Mouse (Mus musculus) gastrocnemius, adult 18-20 months (tissue): ENCODE data around the gene Snx21. TPM values are rescaled to one million over a fixed set of nuclear protein-coding genes. Genes with fewer than 3 reads are reported as not detected.
"Not testable (repeated sequence)": the region's sequence is repeated elsewhere in the genome, so short reads cannot be mapped to it uniquely, and the experiment has no call there.

Source experiments
- DNase-seq: peaks from one replicate; pipeline ENCODE4 v3.0.0; 2021; ENCODE audit warnings: low spot score
- total RNA-seq, 2 experiments: library from RNA; stranded (reverse); gene quantifications; 2 replicates each; pipeline ENCODE4 v1.2.3; 2021

Gene Snx21
- total RNA-seq, 2 experiments from 2014 or later, result 20.0 to 24.3 TPM

GRCm38 (mm10) chr2:164792400-164793190, 7.0 kb downstream of the Snx21 start:
- no peak for DNase-seq

- no peak for DNase-seq
These were observed 7.6 kb downstream of the Snx21 start for GRCm38 (mm10) chr2:164793236-164793635.

DNA sequence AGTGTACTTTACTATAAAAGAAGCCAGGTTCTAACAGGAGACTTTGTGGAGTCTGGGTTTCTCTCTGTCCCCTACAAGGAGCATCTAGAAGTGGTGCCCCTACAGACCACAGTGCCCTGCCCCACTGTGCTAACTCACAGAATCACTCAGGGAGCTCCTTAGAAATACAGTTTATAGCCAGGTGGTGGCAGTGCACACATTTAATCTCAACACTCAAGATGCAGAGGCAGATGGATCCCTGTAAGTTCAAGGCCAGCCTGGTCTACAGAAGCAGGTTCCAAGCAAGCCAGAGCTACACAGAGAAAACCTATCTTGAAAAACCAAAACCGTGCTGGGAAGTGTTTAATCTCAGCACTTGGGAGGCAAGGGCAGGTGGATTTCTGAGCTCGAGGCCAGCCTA, 8.1 kb downstream of the Snx21 start:
- no peak for DNase-seq

DNA sequence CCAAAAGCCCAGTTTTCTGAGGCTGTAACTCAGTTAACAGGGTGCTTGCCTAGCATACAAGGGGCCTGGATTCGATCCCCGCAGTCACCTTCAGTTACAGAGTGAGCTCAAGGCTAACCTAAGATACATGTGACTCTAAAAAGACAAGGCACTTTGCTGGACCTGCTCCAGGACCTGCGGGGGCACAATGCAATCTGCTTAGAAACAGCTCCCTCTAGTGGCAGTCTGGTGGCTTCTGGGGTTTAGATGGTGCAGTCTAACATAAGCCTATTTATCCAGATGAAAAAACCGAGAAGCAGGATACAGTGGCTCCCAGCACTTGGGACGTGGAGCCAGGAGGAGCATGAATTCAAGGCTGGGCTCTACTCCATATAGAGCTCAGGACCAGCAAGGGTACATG, 8.7 kb downstream of the Snx21 start:
- peak; percentile 90 for DNase-seq

DNA sequence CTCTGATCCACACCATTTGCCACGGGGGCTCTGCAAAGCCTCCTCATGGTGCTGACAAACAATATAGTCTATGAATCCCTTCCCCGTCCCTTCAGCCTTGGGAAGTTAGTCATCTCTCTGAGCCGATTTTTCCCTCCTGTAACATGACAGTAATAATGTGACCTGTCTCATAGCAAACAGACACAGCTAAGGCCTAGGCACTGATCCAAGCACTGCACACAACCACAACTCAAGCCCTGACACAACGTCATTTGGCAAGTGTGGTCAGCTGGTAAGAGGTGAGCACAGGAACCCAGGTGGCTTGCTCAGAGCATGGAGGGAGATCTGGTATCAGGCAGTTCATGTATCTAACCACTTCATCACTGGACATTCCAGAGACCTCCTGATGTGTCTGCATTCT, 10.2 kb downstream of the Snx21 start:
- DNase-seq, result no peak

- DNase-seq, result not testable (repeated sequence)
These were observed 12.9 kb downstream of the Snx21 start for GRCm38 (mm10) chr2:164798554-164798953.

DNA sequence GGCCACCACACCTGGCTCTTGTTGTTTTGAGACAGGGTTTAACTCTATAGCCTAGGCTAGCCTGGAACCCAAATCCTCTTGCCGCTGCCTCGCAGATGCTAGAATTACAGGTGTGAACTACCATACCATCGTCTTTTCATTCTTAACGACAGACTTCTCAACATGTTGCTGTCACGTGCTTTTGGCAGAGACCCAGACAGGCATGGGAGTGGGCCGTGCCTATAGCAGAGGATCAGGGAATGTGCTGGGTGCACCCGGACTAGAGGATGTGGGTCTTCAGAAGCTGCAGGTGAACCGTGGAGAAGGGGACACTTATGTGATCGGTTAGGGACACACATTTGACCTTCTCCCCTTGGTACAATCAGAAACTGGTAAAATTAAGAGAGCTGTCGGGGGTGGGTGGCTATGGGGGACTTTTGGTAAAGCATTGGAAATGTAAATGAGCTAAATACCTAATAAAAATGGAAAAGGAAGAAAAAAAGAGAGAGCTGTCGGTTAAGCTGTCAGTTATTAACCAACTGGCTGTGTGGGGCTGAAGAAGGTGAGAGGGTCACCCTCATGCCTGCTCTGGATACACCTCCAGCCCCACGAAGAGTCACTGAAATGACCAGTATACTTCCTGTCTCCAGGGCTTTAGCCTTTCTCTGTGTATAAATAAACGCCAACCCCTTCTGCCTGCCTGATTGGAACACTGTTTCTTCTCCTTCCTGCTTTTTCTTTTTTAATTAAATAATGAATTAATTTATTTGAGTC, 14.8 kb downstream of the Snx21 start:
- DNase-seq, result no peak

DNA sequence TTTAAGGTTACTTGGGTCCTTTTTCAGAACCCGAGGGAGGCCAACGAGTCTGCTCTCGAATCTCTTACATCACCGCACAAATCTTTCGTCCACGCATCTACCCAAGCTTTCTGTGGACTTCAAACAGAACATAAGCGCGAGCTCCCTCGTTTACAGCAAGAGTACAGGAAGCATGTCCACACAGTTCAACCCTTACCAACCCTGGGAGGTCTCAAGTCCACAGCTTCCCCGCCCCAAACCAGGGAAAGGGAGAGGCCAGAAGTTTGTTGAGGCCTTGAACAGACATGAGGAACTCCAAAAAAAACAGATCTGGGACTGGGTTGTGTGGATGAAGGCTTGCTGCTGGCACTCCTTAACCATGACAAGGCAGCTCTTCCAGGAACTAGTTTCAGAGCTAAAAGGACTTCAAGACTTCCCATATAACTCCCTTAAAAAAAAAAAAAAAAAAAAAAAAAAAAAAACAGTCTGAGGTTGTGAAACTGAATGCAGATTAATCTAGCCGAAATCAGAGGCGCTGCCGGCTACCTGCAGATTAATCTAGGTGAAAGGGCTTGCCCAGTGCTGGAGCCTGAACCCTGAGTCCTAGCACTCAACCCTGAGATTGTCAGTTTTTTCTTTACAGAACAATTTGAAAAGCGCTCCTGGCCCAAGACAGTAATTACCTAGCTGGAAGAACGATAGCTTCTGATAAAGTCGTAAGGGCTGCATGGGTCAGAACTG, 17.7 kb downstream of the Snx21 start:
- no peak for DNase-seq

DNA sequence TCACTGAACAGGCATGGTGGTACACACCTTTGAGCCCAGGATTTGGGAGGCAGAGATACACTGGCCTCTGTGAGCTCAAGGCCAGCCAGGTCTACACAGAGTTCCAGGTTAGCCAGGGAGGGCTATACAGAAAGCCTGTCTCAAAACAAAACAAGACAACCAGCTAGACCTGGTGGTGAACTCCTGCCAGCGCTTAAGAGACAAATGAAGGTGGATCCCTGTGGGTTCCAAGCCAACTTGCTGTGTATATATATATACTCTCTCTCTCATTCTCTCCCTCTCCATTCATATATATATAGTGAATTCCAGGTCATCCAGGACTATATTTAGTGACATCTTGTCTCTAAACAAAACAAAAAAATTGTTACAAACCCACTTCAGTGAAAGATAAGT, 18.3 kb downstream of the Snx21 start:
- no peak for DNase-seq

DNA sequence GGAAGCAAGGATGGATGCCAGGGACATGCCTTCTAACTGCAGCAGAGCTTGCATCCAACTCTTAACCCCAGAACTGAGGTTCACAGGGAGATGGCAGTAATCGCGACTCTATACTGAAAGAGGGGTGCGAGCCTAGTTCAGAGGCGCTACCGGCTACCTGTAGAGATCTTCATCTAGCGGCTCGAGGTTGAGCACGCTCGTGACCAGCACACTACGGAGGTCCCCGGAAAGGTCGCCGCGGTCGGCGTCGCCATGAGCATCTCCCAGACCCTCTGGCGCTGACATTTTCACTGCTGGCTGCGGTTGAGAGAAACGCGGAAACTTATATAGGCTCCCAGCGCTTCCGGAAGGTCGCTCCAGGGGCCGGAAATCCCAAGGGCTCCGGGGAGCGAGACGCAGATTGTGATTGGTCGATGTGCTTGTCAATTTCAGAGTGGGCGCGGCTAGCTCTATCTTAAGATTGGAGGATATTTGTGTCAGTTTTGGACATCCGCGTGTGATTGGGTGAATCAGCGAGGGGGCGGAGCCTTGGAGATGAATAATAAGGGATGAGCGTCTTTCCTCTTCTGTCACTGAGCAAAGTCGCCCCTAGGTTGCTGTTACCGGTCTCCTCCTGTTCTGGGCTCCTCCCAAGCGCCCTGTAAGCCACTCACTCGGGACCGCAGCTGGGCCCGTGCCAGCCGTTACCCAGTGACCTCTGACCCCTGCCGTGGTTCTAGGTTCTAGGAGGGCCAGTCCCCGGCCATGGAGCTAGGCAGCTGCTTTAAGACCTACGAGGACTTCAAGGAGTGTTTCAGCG, 19.1 kb downstream of the Snx21 start, which contains the start of the genes Acot8 and Zswim3:
TSS of gene Acot8 (minus strand) at position 350 of the 799 bp plus-strand sequence.
TSS of gene Zswim3 (plus strand) at position 566 of the 799 bp plus-strand sequence.
- DNase-seq, result peak; percentile 99

DNA sequence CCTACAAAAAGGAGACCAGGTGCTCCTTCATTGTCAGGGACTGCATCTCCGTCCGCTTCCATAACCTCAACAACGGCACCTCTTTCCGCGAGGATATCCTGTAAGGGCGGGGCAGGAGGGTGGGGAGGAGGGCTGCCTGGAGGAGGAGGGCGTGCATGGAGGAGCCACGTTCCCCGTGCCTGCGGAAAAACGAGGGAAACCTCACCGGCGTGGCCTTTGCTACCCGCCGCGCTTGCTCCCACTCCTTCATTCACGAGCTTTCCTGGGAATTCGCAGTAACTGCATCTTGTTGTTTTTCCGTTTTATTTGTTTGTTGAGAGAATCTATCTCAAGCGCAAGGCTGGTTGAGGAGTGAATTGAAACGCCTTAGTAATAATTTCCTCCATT, 19.7 kb downstream of the Snx21 start:
- DNase-seq, result no peak

DNA sequence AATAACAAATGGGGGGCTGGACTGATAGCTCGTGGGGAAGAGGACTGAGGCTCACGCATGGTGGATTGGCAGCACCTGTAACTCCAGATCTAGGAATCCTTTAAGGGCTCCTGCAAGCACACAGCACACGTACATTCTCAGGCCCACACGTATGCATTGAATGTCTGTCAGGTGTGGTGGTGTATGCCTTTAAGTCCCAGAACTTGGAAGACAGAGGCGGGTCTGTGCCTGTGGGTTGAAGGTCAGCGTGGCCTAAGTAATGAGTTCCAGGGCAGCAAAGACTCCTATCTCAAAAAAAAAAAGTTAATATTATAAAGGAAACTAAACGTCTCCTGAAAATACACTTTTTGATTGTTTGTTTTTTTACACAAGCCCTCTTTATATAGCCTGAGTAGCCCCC, 21.0 kb downstream of the Snx21 start:
- no peak for DNase-seq

GRCm38 (mm10) chr2:164813557-164813956, 27.9 kb downstream of the Snx21 start:
- DNase-seq, result no peak

DNA sequence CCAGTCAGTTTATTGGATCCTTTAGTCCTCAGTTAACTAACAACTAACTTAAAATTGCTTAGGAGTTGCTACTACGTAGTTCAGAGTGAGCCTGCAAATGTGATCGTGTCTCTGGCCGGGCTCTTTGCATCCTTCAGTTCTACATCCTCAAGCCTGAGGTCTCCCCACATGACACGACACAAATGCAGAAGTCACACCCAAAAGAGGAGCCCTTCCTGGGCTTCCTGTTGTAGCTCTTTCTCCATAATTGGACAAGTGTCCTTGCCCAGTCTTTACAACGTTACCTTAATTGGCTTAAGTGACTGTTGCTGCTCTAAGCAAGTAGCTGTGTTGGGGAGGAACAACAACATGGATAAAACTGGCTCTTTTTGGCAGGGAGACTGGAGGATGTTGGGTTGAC, 29.7 kb downstream of the Snx21 start:
- no peak for DNase-seq

GRCm38 (mm10) chr2:164815821-164816220, 30.2 kb downstream of the Snx21 start:
- no peak for DNase-seq

- no peak for DNase-seq
These were observed 31.6 kb downstream of the Snx21 start for GRCm38 (mm10) chr2:164817206-164817605.

DNA sequence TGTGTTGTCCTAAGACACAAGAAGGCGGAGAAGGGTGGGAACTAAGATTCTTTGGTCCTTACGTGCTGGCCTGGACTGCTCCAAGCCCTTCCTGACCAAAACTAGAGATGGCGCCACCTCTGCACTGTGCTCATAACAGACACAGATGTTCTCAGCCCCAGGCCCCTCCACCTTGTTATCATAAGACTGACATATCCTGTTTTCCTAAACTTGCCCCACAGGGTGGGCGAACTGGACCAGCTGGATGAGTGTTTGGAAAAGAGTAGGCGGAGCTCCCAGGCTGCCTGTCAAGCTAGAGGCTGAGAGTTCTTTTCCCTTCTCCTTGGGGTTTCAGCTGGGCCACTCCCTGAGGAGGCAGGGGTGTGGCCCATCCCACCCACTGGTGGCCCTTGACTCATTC, 32.1 kb downstream of the Snx21 start:
- no peak for DNase-seq

GRCm38 (mm10) chr2:164821060-164821459, 35.4 kb downstream of the Snx21 start:
- DNase-seq, result no peak

GRCm38 (mm10) chr2:164822636-164823165, 37.1 kb downstream of the Snx21 start, which contains the start of gene Zswim1:
Gene Zswim1, plus strand, starts transcription at chr2:164822686.
- DNase-seq, result peak; percentile 100

GRCm38 (mm10) chr2:164823181-164823585, 37.6 kb downstream of the Snx21 start:
- DNase-seq, result no peak

DNA sequence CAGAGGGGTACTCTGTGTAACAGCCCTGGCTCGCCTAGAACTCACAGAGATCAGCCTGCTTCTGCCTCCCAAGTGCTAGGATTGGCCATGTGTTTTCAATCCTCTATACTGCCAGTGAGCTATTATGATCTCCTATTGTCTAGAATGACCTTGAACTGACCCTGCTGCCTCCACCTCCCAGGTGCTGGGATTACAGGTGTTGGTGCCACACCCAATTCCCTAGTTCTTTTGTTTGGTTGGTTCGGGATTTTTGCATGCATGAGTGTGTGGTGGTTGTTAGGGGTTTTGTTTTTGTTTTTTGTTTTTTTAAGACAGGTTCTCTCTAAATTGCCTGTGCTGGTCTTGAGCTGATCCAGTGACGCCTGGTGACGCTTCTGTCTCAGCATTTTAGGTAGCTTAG, 38.3 kb downstream of the Snx21 start:
- DNase-seq, result no peak
